Mouse (Mus musculus) heart, embryonic 16.5 days (tissue): ENCODE results near the gene 2010111I01Rik. TPM values are rescaled to one million over a fixed set of nuclear protein-coding genes. Genes with fewer than 3 reads are reported as not detected.

Source experiments
- ATAC-seq: fragments of 200-750 bp; cut with Nextera tagmentation; replicated peaks from 2 replicates; pipeline ENCODE4 v1.8.0; 2017; ENCODE audit warnings: moderate number of reproducible peaks; ENCODE audit not compliant: insufficient read depth, low FRiP score; ENCODE audit errors: extremely low read depth
- H3K27ac ChIP-seq: fragments of 300-500 bp; sonication (generic); 2 replicates; pipeline ENCODE4 v1.5.1; 2014; ENCODE audit warnings: mild to moderate bottlenecking, low read length, control low read depth, moderate library complexity
- H3K27me3 ChIP-seq: fragments of 300-500 bp; sonication (generic); 2 replicates; pipeline ENCODE4 v1.6.1; 2014; ENCODE audit warnings: low read length, mixed read lengths; ENCODE audit not compliant: control insufficient read depth, insufficient read depth
- H3K36me3 ChIP-seq: fragments of 300-500 bp; sonication (generic); 2 replicates; pipeline ENCODE4 v1.6.1; 2014; ENCODE audit not compliant: control insufficient read depth, insufficient read depth
- H3K4me1 ChIP-seq: fragments of 300-500 bp; sonication (generic); 2 replicates; pipeline ENCODE4 v1.6.1; 2014; ENCODE audit warnings: low read length, mixed read lengths; ENCODE audit not compliant: control insufficient read depth, insufficient read depth
- H3K4me2 ChIP-seq: fragments of 300-500 bp; sonication (generic); 2 replicates; pipeline ENCODE4 v1.6.1; 2014; ENCODE audit warnings: low read depth, mild to moderate bottlenecking, control low read depth, low read length
- H3K4me3 ChIP-seq: fragments of 300-500 bp; sonication (generic); 2 replicates; pipeline ENCODE4 v1.5.1; 2014; ENCODE audit warnings: mild to moderate bottlenecking, control low read depth, low read length
- H3K9ac ChIP-seq: fragments of 300-500 bp; sonication (generic); 2 replicates; pipeline ENCODE4 v1.6.1; 2014; ENCODE audit warnings: low read length, control low read depth
- H3K9me3 ChIP-seq: fragments of 300-500 bp; sonication (generic); replicated peaks from 2 replicates; pipeline ENCODE4 v1.6.1; 2016; ENCODE audit warnings: low read length; ENCODE audit not compliant: control insufficient read depth
- WGBS: fragments of 180-500 bp; shearing (Covaris S2); extraction: QIAGEN DNeasy Blood & Tissue Kit; methylation state at CpG from one replicate; pipeline ENCODE4 v1.1.7; 2014; 5-methylcytosine and 5-hydroxymethylcytosine counted together
- polyA plus RNA-seq: library from polyadenylated mRNA; unstranded; fragments of >200 nt; fragmentation: Nextera tagmentation; extraction: Ambion mirVana; gene quantifications from 2 replicates; pipeline ENCODE4 v1.2.1, GENCODE M21; 2015

Gene 2010111I01Rik
- polyA plus RNA-seq, 1 experiment from 2014 or later: 71.1 TPM

DNA sequence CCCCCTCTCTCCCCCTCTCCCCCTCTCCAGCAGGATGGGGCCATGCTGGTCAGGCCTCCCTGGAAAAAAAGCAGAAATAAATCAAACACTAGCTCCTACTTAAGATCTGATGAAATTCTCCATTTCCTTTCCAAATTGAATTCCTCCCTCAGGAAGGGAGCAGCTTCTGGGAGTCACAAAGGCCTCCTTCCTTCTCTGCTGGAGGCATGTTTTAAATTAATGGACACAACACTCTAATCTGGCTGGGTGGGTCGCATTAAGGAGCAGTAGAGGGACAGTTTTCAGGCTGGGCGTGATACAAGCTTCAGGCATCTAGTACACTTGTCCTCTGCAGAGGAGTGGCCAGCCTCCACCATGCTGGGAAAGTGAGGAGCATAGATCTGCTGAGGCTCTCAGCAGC is 188.7 kb downstream of the 2010111I01Rik start:
- Histone ChIP-seq H3K4me1 (0 out of 2 replicates have a peak, but pooled peaks cover 3% of the 10 kb centered on the region), H3K36me3 (no peaks in the 10 kb centered on the region), H3K9me3 (no peaks in the 10 kb centered on the region), H3K4me3 (no peak overlapping the region), H3K4me2 (no peak overlapping the region), H3K27me3 (no peaks in the 10 kb centered on the region), H3K27ac (peak overlapping the region; percentile 3; the same call in 1 of the 2 replicates), H3K9ac (no peak overlapping the region)
- WGBS: 60% methylated on average over 2 of the region's 2 CpGs
- no peak; the same call in 1 of the 2 replicates for ATAC-seq

DNA sequence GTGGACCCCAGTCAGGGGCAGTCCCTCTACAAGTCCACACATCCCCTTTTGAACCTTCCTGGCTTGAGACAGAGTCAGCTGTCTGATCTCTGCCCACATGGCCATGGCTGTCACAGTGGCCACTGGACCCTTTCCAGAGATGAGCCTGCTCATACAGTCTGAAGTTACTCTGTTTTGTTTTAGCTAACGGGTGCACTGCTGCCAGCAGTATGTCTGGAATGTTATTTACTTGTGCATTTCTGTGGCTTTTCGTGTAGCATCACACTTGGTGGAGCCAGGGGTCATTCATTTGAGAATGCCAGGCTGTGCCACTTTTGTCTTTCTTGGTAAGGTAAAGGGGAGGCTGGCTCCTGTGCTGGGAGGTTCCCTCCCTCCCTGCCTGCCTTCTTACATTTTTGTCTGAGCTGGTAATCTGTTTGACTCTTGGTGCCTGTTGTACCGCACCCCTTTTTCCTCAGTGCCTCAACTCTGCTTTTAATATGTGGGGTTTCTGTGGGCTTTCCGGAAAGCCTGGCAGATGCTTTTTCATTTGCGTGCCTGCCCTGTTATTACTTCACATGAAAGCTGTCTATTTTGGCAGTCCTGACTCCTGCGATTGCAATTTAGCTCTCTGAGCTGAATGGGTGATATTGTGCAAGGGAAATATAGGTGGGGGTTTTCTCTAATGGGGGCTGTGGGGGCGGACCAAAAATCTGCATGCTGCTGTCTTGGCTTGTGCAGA is 190.3 kb downstream of the 2010111I01Rik start:
- Histone ChIP-seq H3K4me1 (0 out of 2 replicates have a peak, but pooled peaks cover 3% of the 10 kb centered on the region), H3K36me3 (no peaks in the 10 kb centered on the region), H3K27ac (no peak overlapping the region), H3K4me2 (no peak overlapping the region), H3K4me3 (no peak overlapping the region), H3K9me3 (no peaks in the 10 kb centered on the region), H3K27me3 (no peaks in the 10 kb centered on the region), H3K9ac (no peak overlapping the region)
- no peak for ATAC-seq
- 62% methylated on average over 7 of the region's 7 CpGs for WGBS

GRCm38 (mm10) chr13:63156264-63156663 is 191.6 kb downstream of the 2010111I01Rik start:
- no peak overlapping the region for H3K4me3 ChIP-seq
- no peak for ATAC-seq
- H3K9me3 ChIP-seq: no peaks in the 10 kb centered on the region
- no peak overlapping the region for H3K4me2 ChIP-seq
- H3K36me3 ChIP-seq: no peaks in the 10 kb centered on the region
- no peak overlapping the region for H3K27ac ChIP-seq
- H3K9ac ChIP-seq: no peak overlapping the region
- no peaks in the 10 kb centered on the region for H3K27me3 ChIP-seq
- 84% methylated on average over 10 of the region's 10 CpGs for WGBS
- H3K4me1 ChIP-seq: 0 out of 2 replicates have a peak, but pooled peaks cover 3% of the 10 kb centered on the region

GRCm38 (mm10) chr13:63170282-63171073 is 205.8 kb downstream of the 2010111I01Rik start:
- H3K4me3 ChIP-seq: no peak overlapping the region
- no peak overlapping the region for H3K9ac ChIP-seq
- H3K9me3 ChIP-seq: no peaks in the 10 kb centered on the region
- no peak overlapping the region for H3K4me2 ChIP-seq
- ATAC-seq: no peak
- no peaks in the 10 kb centered on the region for H3K27me3 ChIP-seq
- WGBS: 71% methylated on average over 11 of the region's 11 CpGs
- no peak overlapping the region for H3K27ac ChIP-seq
- no peaks in the 10 kb centered on the region for H3K36me3 ChIP-seq
- peaks cover 6% of the 10 kb centered on the region; the same call in 1 of the 2 replicates for H3K4me1 ChIP-seq

GRCm38 (mm10) chr13:63171347-63172096 is 206.8 kb downstream of the 2010111I01Rik start:
- no peak for ATAC-seq
- Histone ChIP-seq H3K4me1 (peaks cover 6% of the 10 kb centered on the region; the same call in 1 of the 2 replicates), H3K27ac (no peak overlapping the region), H3K36me3 (no peaks in the 10 kb centered on the region), H3K9me3 (no peaks in the 10 kb centered on the region), H3K27me3 (no peaks in the 10 kb centered on the region), H3K9ac (no peak overlapping the region), H3K4me2 (no peak overlapping the region), H3K4me3 (no peak overlapping the region)
- WGBS: 68% methylated on average over 13 of the region's 13 CpGs

DNA sequence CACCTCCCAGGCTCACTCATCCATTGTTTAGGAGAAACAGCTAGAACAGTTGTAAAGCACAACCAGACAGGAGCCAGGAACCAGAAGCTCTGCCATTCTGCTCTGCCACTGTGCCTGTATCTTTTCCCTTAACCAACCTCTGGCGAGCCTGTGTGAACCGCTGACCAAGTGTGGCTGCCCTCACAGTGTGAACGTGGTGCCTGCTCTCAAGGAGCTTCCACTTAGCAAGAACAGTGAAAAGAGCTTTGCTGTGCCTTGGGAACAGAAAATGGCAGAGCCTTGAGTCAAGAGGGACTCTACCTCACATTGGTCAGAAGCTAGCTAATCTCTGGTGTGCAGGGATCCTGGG is 207.4 kb downstream of the 2010111I01Rik start:
- peaks cover 6% of the 10 kb centered on the region; the same call in 1 of the 2 replicates for H3K4me1 ChIP-seq
- ATAC-seq: no peak
- no peaks in the 10 kb centered on the region for H3K27me3 ChIP-seq
- H3K36me3 ChIP-seq: no peaks in the 10 kb centered on the region
- WGBS: 83% methylated on average over 3 of the region's 3 CpGs
- H3K9me3 ChIP-seq: no peaks in the 10 kb centered on the region
- H3K9ac ChIP-seq: no peak overlapping the region
- no peak overlapping the region for H3K4me3 ChIP-seq
- H3K4me2 ChIP-seq: no peak overlapping the region
- no peak overlapping the region for H3K27ac ChIP-seq

DNA sequence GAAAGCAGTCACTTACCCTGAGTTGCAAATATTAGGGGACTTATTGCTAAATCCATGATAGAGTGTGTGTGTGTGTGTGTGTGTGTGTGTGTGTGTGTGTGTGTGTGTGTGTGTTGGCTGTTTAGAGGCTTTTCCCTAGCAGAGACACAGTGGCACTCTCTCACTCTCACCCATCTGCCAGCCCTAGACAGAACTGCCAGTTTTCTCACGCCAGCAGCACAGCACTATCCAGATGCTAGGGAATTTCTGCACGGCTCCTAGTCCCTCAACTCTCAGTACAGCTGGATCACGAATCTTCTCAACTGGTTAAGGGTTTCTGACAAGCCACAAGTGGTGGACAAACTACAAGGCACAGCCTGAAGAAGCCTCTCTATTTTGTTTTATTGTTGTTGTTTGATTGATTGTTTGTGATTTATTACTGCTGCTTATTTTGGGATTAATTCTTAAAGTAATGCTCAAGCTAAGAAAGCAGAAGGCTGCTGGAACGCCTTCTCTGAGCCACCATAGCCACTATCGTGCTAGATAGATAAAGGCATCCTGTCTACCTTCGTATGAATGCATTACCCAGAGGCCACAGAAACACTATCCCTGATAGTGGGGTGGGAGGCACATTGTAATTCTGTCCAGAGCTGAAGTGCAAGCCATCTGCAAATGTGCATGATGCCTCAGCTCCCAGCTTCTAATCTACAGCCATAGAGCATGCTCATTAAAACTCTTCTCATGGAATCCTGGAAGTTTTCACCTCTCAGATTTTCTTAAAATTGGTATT is 209.7 kb downstream of the 2010111I01Rik start:
- Histone ChIP-seq H3K4me3 (no peak overlapping the region), H3K4me2 (no peak overlapping the region), H3K4me1 (peaks cover 6% of the 10 kb centered on the region; the same call in 1 of the 2 replicates), H3K27me3 (no peaks in the 10 kb centered on the region), H3K36me3 (no peaks in the 10 kb centered on the region), H3K27ac (no peak overlapping the region), H3K9ac (no peak overlapping the region), H3K9me3 (no peaks in the 10 kb centered on the region)
- WGBS: 31% methylated on average over 6 of the region's 6 CpGs
- ATAC-seq: no peak

DNA sequence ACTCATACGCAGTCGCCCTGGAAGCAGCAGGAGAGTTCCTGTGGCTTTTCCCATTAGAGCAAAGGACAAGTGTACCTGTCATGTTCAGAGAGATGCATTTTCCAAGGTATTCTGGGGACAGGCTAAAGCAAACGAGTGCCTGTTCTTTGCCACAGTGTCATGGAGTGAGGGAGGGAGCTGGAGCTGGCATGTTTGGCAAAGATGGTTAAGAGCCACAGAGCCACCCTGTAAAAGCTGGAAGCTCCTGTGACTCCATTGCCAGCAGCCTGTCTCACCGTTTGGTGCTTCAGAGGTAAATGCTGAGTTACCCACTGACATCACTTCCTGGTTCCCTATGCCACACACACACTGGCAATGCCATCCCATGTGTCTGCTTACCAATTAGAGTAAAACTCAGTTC is 211.4 kb downstream of the 2010111I01Rik start:
- H3K9me3 ChIP-seq: no peaks in the 10 kb centered on the region

More for the DNA sequence above, 211.4 kb downstream of the 2010111I01Rik start:
- no peak overlapping the region for H3K4me3 ChIP-seq
- WGBS: 76% methylated on average over 4 of the region's 4 CpGs
- H3K9ac ChIP-seq: no peak overlapping the region
- H3K4me2 ChIP-seq: no peak overlapping the region
- no peak for ATAC-seq
- H3K27me3 ChIP-seq: no peaks in the 10 kb centered on the region
- H3K27ac ChIP-seq: no peak overlapping the region
- no peaks in the 10 kb centered on the region for H3K36me3 ChIP-seq
- peaks cover 6% of the 10 kb centered on the region; the same call in 1 of the 2 replicates for H3K4me1 ChIP-seq
